Mouse (Mus musculus): ENCODE measurements around the gene Ctla2b. TPM values are rescaled to one million over a fixed set of nuclear protein-coding genes. Genes with fewer than 3 reads are reported as not detected.

Ctla2b gene
- polyA plus RNA-seq, 1 experiment from 2014 or later = 1.7 TPM

DNA sequence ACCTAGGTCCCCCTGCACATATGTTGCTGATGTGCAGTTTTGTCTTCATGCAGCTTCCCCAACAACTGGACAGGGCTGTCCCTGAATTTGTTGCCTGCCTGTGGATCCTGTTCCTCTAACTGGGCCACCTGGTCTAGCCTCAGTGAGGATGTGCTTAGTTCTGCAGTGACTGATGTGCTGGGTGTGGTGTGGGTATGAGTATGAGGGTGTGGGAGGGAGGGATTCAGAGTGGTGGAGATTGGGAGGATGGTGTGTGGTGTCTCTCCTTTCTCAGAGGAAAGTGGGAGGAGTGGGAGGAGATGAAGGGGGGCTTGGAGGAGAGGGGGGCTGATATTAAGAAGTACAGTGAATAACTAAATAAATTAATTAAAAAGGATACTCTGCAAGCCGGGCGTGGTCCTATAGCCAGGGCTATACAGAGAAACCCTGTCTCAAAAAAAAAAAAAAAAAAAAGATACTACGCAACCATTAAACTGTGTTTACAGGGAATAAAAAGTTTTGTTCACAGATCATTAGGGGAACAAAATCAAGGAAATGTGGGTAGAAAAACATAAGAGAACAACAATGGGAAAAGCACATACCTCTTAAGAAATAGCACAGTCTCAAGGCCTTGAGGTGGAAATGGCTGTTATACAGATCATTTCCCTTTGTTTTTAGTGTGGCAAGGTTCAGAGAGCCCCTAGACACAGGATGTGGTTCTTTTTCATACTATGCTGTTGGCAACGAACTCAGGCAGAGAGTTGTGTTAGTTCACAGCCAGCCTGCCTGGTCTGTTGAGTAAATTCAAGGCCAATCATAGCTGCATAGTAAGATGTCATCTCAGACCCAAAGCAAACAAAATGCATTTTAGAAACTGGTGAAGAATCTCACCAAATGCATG lies 48.8 kb downstream of the Ctla2b start:
- ATAC-seq (ENCODE audit: low FRiP score) = no peak
- Histone ChIP-seq H3K9ac (ENCODE audit: low read depth, low read length) (no peak overlapping the region), H3K36me3 (ENCODE audit: control insufficient read depth, insufficient read depth, low read length) (no peaks in the 10 kb centered on the region), H3K9me3 (ENCODE audit: control insufficient read depth, low read length) (no peaks in the 10 kb centered on the region), H3K27ac (ENCODE audit: low read depth, low read length) (no peak overlapping the region), H3K4me2 (replicated peaks; ENCODE audit: low read depth, low read length) (no peak overlapping the region), H3K4me3 (ENCODE audit: low read depth, low read length) (no peak overlapping the region), H3K27me3 (ENCODE audit: control insufficient read depth, insufficient read depth, low read length) (no peaks in the 10 kb centered on the region), H3K4me1 (replicated peaks; ENCODE audit: control insufficient read depth, insufficient read depth, low read length) (no peaks in the 10 kb centered on the region)
- 86% methylated on average over 4 of the region's 4 CpGs for WGBS
- DNase-seq (ENCODE audit: low spot score) = no peak

Other genes with a start within 250 kb of the Ctla2b start
- gene BC051665, start 111.1 kb downstream of the Ctla2b start, polyA plus RNA-seq (2014; fragmentation: Nextera tagmentation; extraction: Ambion mirVana) = not detected in 2 replicates
- gene Ctsll3, start 94.6 kb downstream of the Ctla2b start, polyA plus RNA-seq (2014; fragmentation: Nextera tagmentation; extraction: Ambion mirVana) = not detected in 2 replicates
- gene 4930486L24Rik, start 33.0 kb downstream of the Ctla2b start, polyA plus RNA-seq (2014; fragmentation: Nextera tagmentation; extraction: Ambion mirVana) = 0.15 TPM in 1 of 2 replicates, not detected in the other
- 0.31 and 0.49 TPM in 2 replicates for gene Gm49392, start 553 bp downstream of the Ctla2b start, polyA plus RNA-seq (2014; fragmentation: Nextera tagmentation; extraction: Ambion mirVana)
- gene Tpbpb, start 7.4 kb upstream of the Ctla2b start, polyA plus RNA-seq (2014; fragmentation: Nextera tagmentation; extraction: Ambion mirVana) = not detected in 2 replicates
- gene Gm49393, start 38.1 kb upstream of the Ctla2b start, polyA plus RNA-seq (2014; fragmentation: Nextera tagmentation; extraction: Ambion mirVana) = not detected in 2 replicates
- gene Gm49391, start 39.1 kb upstream of the Ctla2b start, polyA plus RNA-seq (2014; fragmentation: Nextera tagmentation; extraction: Ambion mirVana) = 0.80 and 1.8 TPM in 2 replicates
- gene Ctla2a, start 39.2 kb upstream of the Ctla2b start, polyA plus RNA-seq (2014; fragmentation: Nextera tagmentation; extraction: Ambion mirVana) = 14.7 and 16.7 TPM in 2 replicates
- gene Tpbpa, start 44.5 kb upstream of the Ctla2b start, polyA plus RNA-seq (2014; fragmentation: Nextera tagmentation; extraction: Ambion mirVana) = not detected in 2 replicates
- not detected in 2 replicates for gene Ctsj, start 108.5 kb upstream of the Ctla2b start, polyA plus RNA-seq (2014; fragmentation: Nextera tagmentation; extraction: Ambion mirVana)
- gene Ctsq, start 143.2 kb upstream of the Ctla2b start, polyA plus RNA-seq (2014; fragmentation: Nextera tagmentation; extraction: Ambion mirVana) = not detected in 2 replicates